Mouse (Mus musculus) layer of hippocampus, adult 2 months (tissue): Measurements from ENCODE around the gene Map1lc3b. TPM values are rescaled to one million over a fixed set of nuclear protein-coding genes. Genes with fewer than 3 reads are reported as not detected.
A peak's percentile ranks its signal among the peaks of the same experiment; 100 is the strongest.

ENCODE experiments used
- DNase-seq, 2 experiments: peaks; one replicate each; pipeline ENCODE4 v3.0.0; 2022; ENCODE audit warnings: low spot score in 2 of 2
- H3K27ac ChIP-seq: fragments of 200-600 bp; 2 replicates; pipeline ENCODE4 v1.8.1; 2022
- H3K4me3 ChIP-seq: fragments of 200-600 bp; 2 replicates; pipeline ENCODE4 v1.8.1; 2022; ENCODE audit warnings: mild to moderate bottlenecking
- CTCF ChIP-seq: fragments of 200-600 bp; conservative IDR thresholded peaks from 2 replicates; pipeline ENCODE4 v1.8.1; 2022; ENCODE audit warnings: antibody characterized with exemption, mild to moderate bottlenecking, moderate library complexity
- total RNA-seq, 2 experiments: library from RNA; stranded (reverse); gene quantifications; 2 replicates each; pipeline ENCODE4 v1.2.3; 2021

Map1lc3b gene
- total RNA-seq, 2 experiments from 2014 or later, result 166 to 172 TPM

- TF ChIP-seq CTCF, result peak; percentile 98
- H3K27ac ChIP-seq, result no peak overlapping the region
- DNase-seq, result peak; percentile 73 to 77
Observed at GRCm38 (mm10) chr8:121598892-121599291, 8.7 kb downstream of the Map1lc3b start.

GRCm38 (mm10) chr8:121599842-121600241, 9.7 kb downstream of the Map1lc3b start:
- H3K4me3 ChIP-seq, result no peak overlapping the region
- H3K27ac ChIP-seq, result no peak overlapping the region
- TF ChIP-seq CTCF, result no peak
- DNase-seq, result no peak

More at GRCm38 (mm10) chr8:121598892-121599291, 8.7 kb downstream of the Map1lc3b start:
- H3K4me3 ChIP-seq, result no peak overlapping the region

- no peak overlapping the region for H3K4me3 ChIP-seq
- no peak for TF ChIP-seq CTCF
- no peak for DNase-seq
- H3K27ac ChIP-seq, result no peak overlapping the region
Observed at GRCm38 (mm10) chr8:121602411-121602810, 12.2 kb downstream of the Map1lc3b start.

- Histone ChIP-seq H3K27ac (no peak overlapping the region), H3K4me3 (no peak overlapping the region)
- TF ChIP-seq CTCF, result peak; percentile 89
- DNase-seq, result peak; percentile 78 to 79
Observed at GRCm38 (mm10) chr8:121602860-121603259, 12.7 kb downstream of the Map1lc3b start.

- Histone ChIP-seq H3K4me3 (no peak overlapping the region), H3K27ac (no peak overlapping the region)
- no peak for TF ChIP-seq CTCF
- no peak for DNase-seq
Observed at GRCm38 (mm10) chr8:121603801-121604200, 13.6 kb downstream of the Map1lc3b start.

- DNase-seq, result no peak
- TF ChIP-seq CTCF, result peak; percentile 75
- H3K27ac ChIP-seq, result no peak overlapping the region
- no peak overlapping the region for H3K4me3 ChIP-seq
Observed at GRCm38 (mm10) chr8:121607661-121608060, 17.5 kb downstream of the Map1lc3b start.

DNA sequence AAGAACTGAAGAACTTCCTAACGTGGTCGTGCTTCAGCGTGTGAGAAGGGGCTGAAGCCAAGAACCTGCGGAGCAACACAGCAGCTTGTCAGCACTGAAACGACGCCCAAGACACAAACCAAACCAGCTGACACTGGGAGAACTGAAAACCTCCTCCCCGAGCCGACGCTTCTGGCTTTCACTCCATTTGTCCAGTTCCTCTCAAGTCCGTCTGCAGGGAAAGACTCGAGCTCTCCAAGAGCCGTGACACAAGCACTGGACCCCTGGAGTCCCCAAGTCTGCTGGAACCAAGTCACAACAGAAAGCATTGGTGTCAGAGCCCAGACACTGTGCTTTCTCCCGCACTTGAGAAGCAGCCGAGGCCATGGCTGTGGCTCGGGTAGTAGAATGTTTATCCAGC, 19.1 kb downstream of the Map1lc3b start:
- peak overlapping the region; percentile 14; the same call in 1 of the 2 replicates for H3K27ac ChIP-seq

GRCm38 (mm10) chr8:121609916-121610315, 19.8 kb downstream of the Map1lc3b start:
- Histone ChIP-seq H3K4me3 (no peak overlapping the region), H3K27ac (peak overlapping the region; percentile 14; the same call in 1 of the 2 replicates)
- TF ChIP-seq CTCF, result no peak
- no peak for DNase-seq

More for the DNA sequence above, 19.1 kb downstream of the Map1lc3b start:
- TF ChIP-seq CTCF, result no peak
- no peak overlapping the region for H3K4me3 ChIP-seq
- DNase-seq, result no peak

GRCm38 (mm10) chr8:121613419-121613818, 23.3 kb downstream of the Map1lc3b start:
- no peak for DNase-seq
- peak overlapping the region; percentile 7; the same call in 1 of the 2 replicates for H3K27ac ChIP-seq
- no peak overlapping the region for H3K4me3 ChIP-seq
- TF ChIP-seq CTCF, result no peak

DNA sequence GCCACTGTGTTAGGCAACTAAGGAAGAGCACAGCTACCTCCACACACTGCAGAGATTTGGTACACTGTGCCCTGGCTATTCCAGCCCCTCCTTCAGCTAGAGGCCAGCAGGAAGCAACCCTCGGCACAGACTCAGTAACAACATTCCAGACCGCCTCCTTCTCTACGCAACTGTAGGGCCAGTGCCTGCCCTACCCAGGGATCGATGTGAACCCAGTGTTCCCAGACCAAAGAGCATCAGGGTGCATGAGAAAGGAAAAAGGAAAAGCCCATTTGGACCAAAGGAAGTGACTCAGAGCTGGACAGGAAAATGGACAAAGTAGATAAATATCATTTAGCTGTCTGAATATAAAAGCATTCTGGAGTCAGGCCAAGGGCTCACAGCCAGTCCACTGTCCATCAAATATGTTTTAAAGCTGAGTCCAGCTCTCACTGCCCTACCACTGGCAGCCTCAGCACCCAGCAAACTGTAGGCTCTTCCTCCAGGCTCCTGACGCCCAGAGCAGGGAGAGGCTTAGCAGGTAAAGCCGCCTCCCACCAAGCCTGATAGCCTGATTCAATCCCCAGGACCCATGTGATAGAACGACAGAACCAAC, 29.3 kb downstream of the Map1lc3b start:
- Histone ChIP-seq H3K27ac (peak overlapping the region; percentile 82), H3K4me3 (no peak overlapping the region)
- TF ChIP-seq CTCF, result no peak
- DNase-seq, result no peak

DNA sequence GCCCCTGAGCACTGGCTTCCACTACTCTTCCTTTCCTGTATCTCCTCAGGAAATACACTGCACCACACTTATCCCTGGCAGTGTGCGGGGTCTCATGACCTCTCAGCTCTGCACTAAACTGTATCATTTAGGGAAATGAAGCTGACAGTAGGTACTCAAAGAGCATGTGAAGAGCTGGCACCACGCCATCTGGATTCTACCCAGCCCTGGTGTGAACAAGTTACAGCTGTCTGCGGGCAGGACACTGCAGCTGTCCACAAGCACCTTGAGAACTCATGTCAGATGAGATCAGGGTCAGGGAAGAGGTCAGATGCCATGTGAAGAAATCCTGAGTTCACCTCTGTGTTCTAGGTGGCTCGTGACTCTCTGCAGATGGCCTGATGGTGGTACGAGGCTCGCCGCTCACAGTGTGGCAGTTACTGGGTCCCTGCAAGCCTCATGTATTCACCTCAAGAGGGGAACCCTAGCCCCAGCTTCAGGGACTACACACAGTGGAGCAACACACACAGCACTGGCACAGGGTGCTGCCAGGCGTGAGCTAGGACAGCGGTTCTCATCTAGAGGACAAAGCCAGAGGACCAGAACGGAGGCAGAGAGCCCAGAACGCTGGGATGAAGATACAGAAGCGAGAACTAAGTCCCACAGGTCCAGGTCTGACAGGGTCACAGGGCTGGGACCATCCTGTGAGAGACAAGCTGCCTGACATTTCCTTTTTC, 30.8 kb downstream of the Map1lc3b start:
- no peak overlapping the region for H3K4me3 ChIP-seq
- peak overlapping the region; percentile 82; the same call in 1 of the 2 replicates for H3K27ac ChIP-seq
- no peak for DNase-seq
- no peak for TF ChIP-seq CTCF

DNA sequence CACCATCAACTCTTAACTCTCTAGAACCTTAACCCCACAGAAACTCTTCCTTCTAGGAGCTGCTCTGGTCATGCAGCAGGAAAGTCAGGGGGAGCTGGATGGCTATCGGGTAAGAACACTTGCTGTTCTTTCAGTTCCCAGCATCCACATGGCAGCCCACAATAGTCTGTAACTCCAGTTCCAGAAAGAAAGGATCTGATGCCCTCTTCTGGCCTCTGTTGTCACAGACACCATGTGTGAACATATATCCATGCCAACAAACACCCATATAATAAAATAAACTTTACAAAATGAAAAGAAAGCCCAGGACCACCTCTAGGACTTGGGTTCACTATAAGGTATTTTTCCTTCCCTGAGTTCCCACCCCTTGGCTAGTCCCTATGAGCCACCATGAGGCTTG, 31.7 kb downstream of the Map1lc3b start:
- DNase-seq, result no peak
- Histone ChIP-seq H3K4me3 (no peak overlapping the region), H3K27ac (peak overlapping the region; percentile 82)
- TF ChIP-seq CTCF, result peak; percentile 61

- peak overlapping the region; percentile 82 for H3K27ac ChIP-seq
- no peak for TF ChIP-seq CTCF
- no peak overlapping the region for H3K4me3 ChIP-seq
- peak in 1 of 2 experiments; percentile 19 for DNase-seq
Observed at GRCm38 (mm10) chr8:121623043-121623442, 32.9 kb downstream of the Map1lc3b start.

DNA sequence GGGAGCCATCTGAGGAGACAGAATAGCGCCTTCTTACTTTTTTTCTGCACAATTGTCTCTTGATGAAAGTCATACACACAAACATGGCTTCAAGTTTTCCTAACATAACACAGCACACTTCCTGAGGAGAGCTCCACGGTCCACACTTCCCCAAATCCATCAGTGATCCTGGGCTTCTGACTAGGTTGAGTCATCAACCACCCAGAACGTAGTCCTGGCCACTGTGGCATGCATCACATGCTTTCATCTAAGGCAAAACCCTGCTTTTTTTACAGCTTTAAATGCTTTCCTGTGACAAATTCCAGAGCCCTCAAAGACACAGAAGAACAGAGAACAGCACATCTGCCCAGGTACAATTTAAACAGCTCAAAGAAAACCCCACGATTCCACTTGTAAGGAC, 38.5 kb downstream of the Map1lc3b start:
- no peak for DNase-seq
- TF ChIP-seq CTCF, result no peak
- Histone ChIP-seq H3K4me3 (no peak overlapping the region), H3K27ac (no peak overlapping the region)
